ENCODE assay signal across 26 mouse cellular contexts in genomic region chr5:9092716-9093115, GRCm38 (mm10).
"Had no signal": no experiment of that assay in that cellular context is flagged by ENCODE, and none has a peak within 500 bp of the region (broad histone marks: within the 10 kb centered on the region; RNA-seq: fewer than 3 reads in every experiment).

No protein-coding gene starts in this region.

- DNase-seq: cerebellum, adult 9-10 months; cerebellum, adult 9-11 months; cerebellum, postnatal 14 days; cerebellum, postnatal 25 days; cerebellum, postnatal 36 days; embryo, embryonic 11 days; forebrain, postnatal 0 days; gastrocnemius, adult 2 months; gastrocnemius, postnatal 10 days; gastrocnemius, postnatal 14 days; gastrocnemius, postnatal 25 days; gastrocnemius, postnatal 36 days; heart, adult 11 months; heart, adult 18-20 months; heart, adult 2 months had no signal

- ATAC-seq: forebrain, embryonic 13.5 days; forebrain, embryonic 14.5 days; forebrain, embryonic 15.5 days; forebrain, embryonic 16.5 days; forebrain, postnatal 0 days had no signal

- H3K4me1 ChIP-seq: embryonic facial prominence, embryonic 12.5 days; embryonic facial prominence, embryonic 15.5 days; forebrain, embryonic 10.5 days; forebrain, embryonic 12.5 days; forebrain, embryonic 13.5 days; forebrain, embryonic 15.5 days; heart, embryonic 10.5 days had no signal

- H3K9me3 ChIP-seq: embryonic facial prominence, embryonic 12.5 days; forebrain, embryonic 15.5 days had no signal

- H3K4me3 ChIP-seq: embryonic facial prominence, embryonic 12.5 days; embryonic facial prominence, embryonic 13.5 days; embryonic facial prominence, embryonic 15.5 days; erythroblast, embryonic 14.5 days; forebrain, embryonic 10.5 days; forebrain, embryonic 12.5 days; forebrain, embryonic 13.5 days; forebrain, embryonic 15.5 days; gastrocnemius, adult 2 months; heart, adult 2 months; heart, embryonic 10.5 days had no signal

- H3K4me2 ChIP-seq: embryonic facial prominence, embryonic 12.5 days; embryonic facial prominence, embryonic 13.5 days; embryonic facial prominence, embryonic 15.5 days; forebrain, embryonic 12.5 days; forebrain, embryonic 13.5 days; forebrain, embryonic 15.5 days had no signal

- H3K36me3 ChIP-seq: embryonic facial prominence, embryonic 12.5 days; embryonic facial prominence, embryonic 13.5 days; embryonic facial prominence, embryonic 15.5 days; forebrain, embryonic 10.5 days; forebrain, embryonic 12.5 days; forebrain, embryonic 15.5 days; heart, embryonic 10.5 days had no signal

- H3K27me3 ChIP-seq: embryonic facial prominence, embryonic 12.5 days; embryonic facial prominence, embryonic 13.5 days; embryonic facial prominence, embryonic 15.5 days; forebrain, embryonic 12.5 days; forebrain, embryonic 13.5 days; forebrain, embryonic 15.5 days had no signal

- H3K9ac ChIP-seq: embryonic facial prominence, embryonic 12.5 days; embryonic facial prominence, embryonic 13.5 days; embryonic facial prominence, embryonic 15.5 days; forebrain, embryonic 12.5 days; forebrain, embryonic 13.5 days; forebrain, embryonic 15.5 days; forebrain, postnatal 0 days had no signal

- H3K27ac ChIP-seq: embryonic facial prominence, embryonic 12.5 days; embryonic facial prominence, embryonic 13.5 days; embryonic facial prominence, embryonic 15.5 days; forebrain, embryonic 10.5 days; forebrain, embryonic 12.5 days; forebrain, embryonic 13.5 days; forebrain, embryonic 15.5 days; gastrocnemius, adult 2 months; heart, adult 2 months; heart, embryonic 10.5 days had no signal
